In the genomic region with DNA sequence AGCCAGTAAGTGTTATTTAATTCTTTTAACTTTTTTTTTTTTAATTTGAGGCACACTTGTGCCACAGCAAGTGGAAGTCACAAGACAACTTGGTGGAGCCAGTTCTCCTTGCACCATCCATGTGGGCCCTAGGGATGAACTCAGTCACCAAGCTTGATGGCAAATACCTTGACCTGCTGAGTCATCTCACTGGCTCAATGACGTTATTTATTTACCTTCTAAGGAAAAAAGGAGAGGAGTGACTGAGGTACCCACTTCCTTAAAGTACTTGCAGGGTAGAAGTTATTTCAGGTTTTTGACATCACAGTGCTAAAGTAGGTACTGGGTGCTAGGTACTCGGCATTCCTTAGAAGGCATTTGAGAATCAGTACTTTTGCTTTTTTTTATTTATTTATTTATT, we compare ENCODE assay signal across 1 mouse cellular context.
A peak's percentile ranks its signal among the peaks of the same experiment; 100 is the strongest.
TF ChIP-seq lines count a peak whose summit lies in the region.

No protein-coding gene starts in this region.

TF ChIP-seq in CH12.LX, 34 proteins besides CTCF, POLR2A, EP300 and RAD21 (continued from another document):
- TF ChIP-seq CHD1 (IDR thresholded peaks at IDR 0.05; ENCODE audit: low read depth, low read length) (no peak), ELF1 (IDR thresholded peaks at IDR 0.05; ENCODE audit: low read depth, low read length) (peak; percentile 32; the same call in 1 of the 2 replicates), MAX (IDR thresholded peaks at IDR 0.05; ENCODE audit: low read length) (no peak), MAFK (IDR thresholded peaks at IDR 0.05; ENCODE audit: insufficient replicate concordance, low read length) (peak; percentile 64; the same call in 1 of the 2 replicates), JUN (IDR thresholded peaks at IDR 0.05; ENCODE audit: insufficient read depth, low read depth, low read length) (peak; percentile 82), TCF12 (IDR thresholded peaks at IDR 0.05; ENCODE audit: low read depth, low read length) (no peak), ETS1 (conservative IDR thresholded peaks at IDR 0.05; ENCODE audit: low read depth, low read length) (peak; percentile 85), ZC3H11A (IDR thresholded peaks at IDR 0.05; ENCODE audit: low read depth, low read length) (no peak), JUND (conservative IDR thresholded peaks at IDR 0.05; ENCODE audit: low read depth, low read length) (peak; percentile 68), MEF2A (IDR thresholded peaks at IDR 0.05; ENCODE audit: borderline replicate concordance, low read depth, low read length) (peak; percentile 86), BHLHE40 (IDR thresholded peaks at IDR 0.05; ENCODE audit: low read depth, low read length) (peak; percentile 55), IRF4 (IDR thresholded peaks at IDR 0.05; ENCODE audit: low read depth, low read length) (peak; percentile 65; the same call in 1 of the 2 replicates)
